Mouse (Mus musculus) CH12.LX (cell line): ENCODE measurements around the gene Rffl. TPM values are rescaled to one million over a fixed set of nuclear protein-coding genes. Genes with fewer than 3 reads are reported as not detected.

Experiments used
- DNase-seq: peaks from one replicate; pipeline ENCODE4 v3.0.0-alpha.2; 2013; ENCODE audit errors: extremely low read depth
- H3K27ac ChIP-seq: 2 replicates; pipeline ENCODE4 v1.5.1; 2012; ENCODE audit warnings: low read depth, mild to moderate bottlenecking, control low read depth, moderate library complexity; ENCODE audit not compliant: insufficient read depth
- H3K27me3 ChIP-seq: replicated peaks from 2 replicates; pipeline ENCODE3; 2012; ENCODE audit warnings: inconsistent platforms
- H3K36me3 ChIP-seq, 2 experiments: replicated peaks in 1 of 2; 2 replicates each; pipeline versions ENCODE3 to v1.6.1; 2012; ENCODE audit warnings: inconsistent platforms in 1 of 2, low read length in 1 of 2, mild to moderate bottlenecking in 1 of 2, mixed read lengths in 1 of 2, moderate library complexity in 1 of 2; ENCODE audit not compliant: control insufficient read depth in 1 of 2, insufficient read depth in 1 of 2
- H3K4me1 ChIP-seq, 2 experiments: 2 replicates each; pipeline ENCODE4 v1.6.1; 2012; ENCODE audit warnings: inconsistent platforms in 1 of 2, moderate library complexity in 1 of 2; ENCODE audit not compliant: insufficient read depth in 2 of 2, control insufficient read depth in 1 of 2
- H3K4me2 ChIP-seq: 2 replicates; pipeline ENCODE4 v1.6.1; 2012; ENCODE audit warnings: low read depth, mild to moderate bottlenecking, control low read depth; ENCODE audit not compliant: poor library complexity, insufficient read depth, severe bottlenecking
- H3K4me3 ChIP-seq, 3 experiments: fragments of 150-350 bp in 1 of 3; sonication (generic) in 1 of 3; replicated peaks in 1 of 3; 2 replicates each; pipeline versions ENCODE3 to v1.5.1; 2011 to 2012; ENCODE audit warnings: low read depth in 2 of 3, low read length in 2 of 3, mild to moderate bottlenecking in 2 of 3, moderate library complexity in 2 of 3, control low read depth in 1 of 3, improper control_type of control experiment in 1 of 3, inconsistent platforms in 1 of 3, mixed read lengths in 1 of 3; ENCODE audit not compliant: poor library complexity in 1 of 3
- H3K79me2 ChIP-seq: replicated peaks from 2 replicates; pipeline ENCODE4 v1.6.1; 2012; ENCODE audit warnings: mild to moderate bottlenecking, moderate library complexity; ENCODE audit not compliant: control insufficient read depth, poor library complexity, insufficient read depth, severe bottlenecking; ENCODE audit errors: extremely low read depth
- H3K9ac ChIP-seq: 2 replicates; pipeline ENCODE4 v1.6.1; 2012; ENCODE audit warnings: low read depth, mild to moderate bottlenecking, control low read depth, moderate library complexity; ENCODE audit not compliant: insufficient read depth
- H3K9me3 ChIP-seq: replicated peaks from 2 replicates; pipeline ENCODE3; 2012; ENCODE audit warnings: low read length, inconsistent platforms, mixed read lengths
- BHLHE40 ChIP-seq: IDR thresholded peaks from 2 replicates; pipeline ENCODE4 v1.6.1; 2011; ENCODE audit warnings: mild to moderate bottlenecking, low read depth, low read length, improper control_type of control experiment
- CHD1 ChIP-seq: IDR thresholded peaks from 2 replicates; pipeline ENCODE4 v1.6.1; 2012; ENCODE audit warnings: low read depth, low read length, improper control_type of control experiment, inconsistent platforms
- E2F4 ChIP-seq: IDR thresholded peaks from 2 replicates; pipeline ENCODE4 v1.6.1; 2011; ENCODE audit warnings: low read depth, low read length, improper control_type of control experiment; ENCODE audit not compliant: insufficient replicate concordance
- EP300 ChIP-seq: IDR thresholded peaks from 2 replicates; pipeline ENCODE4 v1.6.1; 2011; ENCODE audit warnings: low read length, improper control_type of control experiment
- ETS1 ChIP-seq: conservative IDR thresholded peaks from 2 replicates; pipeline ENCODE4 v1.6.1; 2012; ENCODE audit warnings: low read depth, mild to moderate bottlenecking, inconsistent platforms, low read length, improper control_type of control experiment, moderate library complexity
- IRF4 ChIP-seq: IDR thresholded peaks from 2 replicates; pipeline ENCODE4 v1.6.1; 2014; ENCODE audit warnings: low read depth, mild to moderate bottlenecking, inconsistent platforms, low read length, improper control_type of control experiment
- KAT2A ChIP-seq: IDR thresholded peaks from 2 replicates; pipeline ENCODE4 v1.6.1; 2012; ENCODE audit warnings: low read length, improper control_type of control experiment, inconsistent platforms; ENCODE audit not compliant: insufficient replicate concordance
- MAX ChIP-seq: IDR thresholded peaks from 2 replicates; pipeline ENCODE4 v1.6.1; 2011; ENCODE audit warnings: low read length, improper control_type of control experiment
- MXI1 ChIP-seq: IDR thresholded peaks from 2 replicates; pipeline ENCODE4 v1.6.1; 2011; ENCODE audit warnings: mild to moderate bottlenecking, low read depth, low read length, improper control_type of control experiment
- MYC ChIP-seq: IDR thresholded peaks from 2 replicates; pipeline ENCODE4 v1.6.1; 2011; ENCODE audit warnings: low read depth, mild to moderate bottlenecking, improper control_type of control experiment, low read length
- NELFE ChIP-seq: IDR thresholded peaks from 2 replicates; pipeline ENCODE4 v1.6.1; 2011; ENCODE audit warnings: low read depth, low read length, improper control_type of control experiment
- NRF1 ChIP-seq: IDR thresholded peaks from 2 replicates; pipeline ENCODE4 v1.6.1; 2014; ENCODE audit warnings: low read depth, mild to moderate bottlenecking, inconsistent platforms, low read length, improper control_type of control experiment, moderate library complexity
- PAX5 ChIP-seq: IDR thresholded peaks from 2 replicates; pipeline ENCODE4 v1.6.1; 2012; ENCODE audit warnings: low read length, inconsistent platforms, mixed read lengths
- POLR2A ChIP-seq: IDR thresholded peaks from 2 replicates; pipeline ENCODE4 v1.6.1; 2011; ENCODE audit warnings: low read depth, mild to moderate bottlenecking, improper control_type of control experiment, low read length
- POLR2AphosphoS2 ChIP-seq: IDR thresholded peaks from 2 replicates; pipeline ENCODE4 v1.6.1; 2011; ENCODE audit warnings: low read depth, low read length, improper control_type of control experiment
- RAD21 ChIP-seq: IDR thresholded peaks from 2 replicates; pipeline ENCODE4 v1.6.1; 2011; ENCODE audit warnings: low read depth, mild to moderate bottlenecking, low read length, improper control_type of control experiment, moderate library complexity
- RCOR1 ChIP-seq: conservative IDR thresholded peaks from 2 replicates; pipeline ENCODE4 v1.6.1; 2012; ENCODE audit warnings: low read depth, mild to moderate bottlenecking, inconsistent platforms, low read length, improper control_type of control experiment
- SIN3A ChIP-seq: IDR thresholded peaks from 2 replicates; pipeline ENCODE4 v1.6.1; 2012; ENCODE audit warnings: low read length, improper control_type of control experiment, inconsistent platforms
- SMC3 ChIP-seq: IDR thresholded peaks from 2 replicates; pipeline ENCODE4 v1.6.1; 2011; ENCODE audit warnings: low read depth, low read length, improper control_type of control experiment
- TCF12 ChIP-seq: IDR thresholded peaks from 2 replicates; pipeline ENCODE4 v1.6.1; 2014; ENCODE audit warnings: low read depth, mild to moderate bottlenecking, inconsistent platforms, low read length, improper control_type of control experiment
- USF2 ChIP-seq: conservative IDR thresholded peaks from 2 replicates; pipeline ENCODE4 v1.6.1; 2011; ENCODE audit warnings: low read depth, low read length, improper control_type of control experiment
- ZMIZ1 ChIP-seq: IDR thresholded peaks from 2 replicates; pipeline ENCODE4 v1.6.1; 2012; ENCODE audit warnings: low read depth, mild to moderate bottlenecking, inconsistent platforms, low read length, improper control_type of control experiment
- ZNF384 ChIP-seq: IDR thresholded peaks from 2 replicates; pipeline ENCODE4 v1.6.1; 2012; ENCODE audit warnings: low read depth, low read length, improper control_type of control experiment, inconsistent platforms
- dilution Hi-C: fragments of 300-500 bp; cut with MboI; formaldehyde crosslinking; loops from 2 replicates; pipeline ENCODE4 v1.14.3; 2020; ENCODE audit warnings: low sequenced_read_pairs; ENCODE audit not compliant: extremely low pct_unique_long_range_greater_than_20kb, extremely low pct_ligation_motif_present
- in situ Hi-C: fragments of 300-500 bp; cut with MboI; formaldehyde crosslinking; loops from 3 replicates; pipeline ENCODE4 v1.14.3; 2019; ENCODE audit warnings: low sequenced_read_pairs, low pct_ligation_motif_present, low pct_unique_long_range_greater_than_20kb, mixed read lengths
- polyA plus RNA-seq: library from polyadenylated mRNA; unstranded; fragments of >175 nt; gene quantifications from 2 replicates; pipeline ENCODE4 v1.2.1, GENCODE M21; 2012; ENCODE audit warnings: low read depth; ENCODE audit not compliant: insufficient read length
- total RNA-seq, 2 experiments: library from RNA; depleted of rRNA; stranded (reverse); fragments of 300-350 nt in 1 of 2; fragments of >200 nt in 1 of 2; gene quantifications; 2 replicates each; pipeline ENCODE4 v1.2.3; 2012 to 2014

The Rffl gene
- total and polyA plus RNA-seq, 3 experiments = 1.2 to 16.5 (median 3.0) TPM

- TF ChIP-seq POLR2AphosphoS2 (peak; percentile 71; the same call in 1 of the 2 replicates), ZNF384 (no peak; the same call in 1 of the 2 replicates), EP300 (no peak), IRF4 (peak; percentile 70), ETS1 (no peak), E2F4 (peak; percentile 71; the same call in 1 of the 2 replicates), SMC3 (peak; percentile 95), NRF1 (peak; percentile 56; the same call in 1 of the 2 replicates), TCF12 (peak; percentile 91; the same call in 1 of the 2 replicates), POLR2A (peak; percentile 90), KAT2A (0 out of 2 replicates have a peak, but pooled peaks have one; percentile 62), CHD1 (no peak), MAX (peak; percentile 70; the same call in 1 of the 2 replicates), MXI1 (peak; percentile 76)
Observed at GRCm38 (mm10) chr11:82890342-82890762, 19.3 kb upstream of the Rffl start, which contains the start of gene Rad51d (continued).

DNA sequence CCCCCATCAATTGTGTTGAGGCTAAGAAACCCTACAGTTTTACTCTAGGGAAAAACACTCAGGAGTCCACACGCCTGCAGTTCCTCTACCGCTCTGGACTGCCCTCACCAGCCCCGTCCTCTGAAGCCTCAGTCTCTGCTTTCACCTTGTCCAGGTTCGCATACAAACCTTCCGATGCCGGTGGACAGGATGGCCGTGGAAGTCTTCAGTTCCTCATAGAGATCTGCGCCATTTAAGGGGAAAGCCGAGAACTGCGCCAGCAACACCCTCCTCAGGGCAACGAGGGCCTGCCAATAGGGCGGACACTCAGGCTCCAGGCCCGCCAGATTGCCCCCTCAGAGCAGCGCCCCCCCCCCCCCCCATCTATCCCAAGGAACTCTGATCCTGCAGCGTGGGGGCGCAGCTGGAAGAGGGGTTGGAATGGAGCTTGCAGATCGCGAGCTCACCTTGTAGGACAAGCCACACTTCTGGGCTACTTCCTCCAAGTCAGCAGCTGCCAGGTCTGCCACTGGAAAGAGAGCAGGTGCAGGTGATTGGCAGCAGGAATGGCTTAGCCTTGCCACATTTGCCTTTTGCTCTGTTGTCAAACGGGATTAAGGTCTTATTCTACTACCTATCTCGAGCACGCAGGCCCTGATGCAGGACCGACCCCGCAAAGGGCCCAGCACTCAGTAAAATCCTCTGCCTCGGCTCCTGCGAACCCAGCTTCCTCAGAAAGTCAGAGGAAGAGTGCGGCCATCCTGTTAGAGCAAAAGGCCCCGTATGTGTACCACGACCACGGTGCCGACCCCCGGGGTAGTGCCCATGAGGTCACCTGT is 18.7 kb upstream of the Rffl start:
- peaks cover 3 to 28% of the 10 kb centered on the region in 2 experiments for H3K36me3 ChIP-seq
- H3K9ac ChIP-seq = peak overlapping the region; percentile 79
- dilution Hi-C loops = no loop called here
- peaks cover 7 to 21% of the 10 kb centered on the region in 2 experiments for H3K4me1 ChIP-seq
- peaks cover 11% of the 10 kb centered on the region for H3K27me3 ChIP-seq
- DNase-seq = peak; percentile 38
- no peaks in the 10 kb centered on the region for H3K9me3 ChIP-seq
- H3K4me2 ChIP-seq = peak overlapping the region; percentile 51
- peak overlapping the region; percentile 67 to 93 (median 80) for H3K4me3 ChIP-seq
- TF ChIP-seq RCOR1 (no peak; the same call in 1 of the 2 replicates), CHD1 (0 out of 2 replicates have a peak, but pooled peaks have one; percentile 67), RAD21 (no peak; the same call in 1 of the 2 replicates), PAX5 (no peak), BHLHE40 (no peak), MYC (peak; percentile 16; the same call in 1 of the 2 replicates), NELFE (no peak), USF2 (no peak), ZMIZ1 (no peak), NRF1 (no peak), SIN3A (peak; percentile 61; the same call in 1 of the 2 replicates), EP300 (no peak; the same call in 1 of the 2 replicates)
- TF ChIP-seq, all 38 proteins: peak for 3
- Histone ChIP-seq H3K79me2 (0 out of 2 replicates have a peak, but pooled peaks cover 5% of the 10 kb centered on the region), H3K27ac (peak overlapping the region; percentile 9; the same call in 1 of the 2 replicates)
- in situ Hi-C loops = loop anchor here (5.0 to 10.0 kb wide), 5 partner anchors 42 to 635 kb away; no protein-coding TSS in a partner anchor
